Mouse (Mus musculus) neural tube, embryonic 15.5 days (tissue): Measurements from ENCODE around the gene Srr. TPM values are rescaled to one million over a fixed set of nuclear protein-coding genes. Genes with fewer than 3 reads are reported as not detected.

ENCODE experiments used
- ATAC-seq: fragments of 200-750 bp; cut with Nextera tagmentation; 2 replicates; pipeline ENCODE4 v1.8.0; 2017; ENCODE audit warnings: mild to moderate bottlenecking, moderate TSS enrichment, moderate library complexity; ENCODE audit not compliant: low FRiP score
- H3K27ac ChIP-seq: fragments of 300-500 bp; sonication (generic); replicated peaks from 2 replicates; pipeline ENCODE4 v1.5.1; 2015; ENCODE audit warnings: mild to moderate bottlenecking, inconsistent platforms
- H3K27me3 ChIP-seq: fragments of 300-500 bp; sonication (generic); replicated peaks from 2 replicates; pipeline ENCODE4 v1.6.1; 2015; ENCODE audit warnings: inconsistent platforms
- H3K36me3 ChIP-seq: fragments of 300-500 bp; sonication (generic); 2 replicates; pipeline ENCODE4 v1.6.1; 2015; ENCODE audit warnings: inconsistent platforms
- H3K4me1 ChIP-seq: fragments of 300-500 bp; sonication (generic); 2 replicates; pipeline ENCODE4 v1.6.1; 2015; ENCODE audit warnings: inconsistent platforms
- H3K4me2 ChIP-seq: fragments of 300-500 bp; sonication (generic); 2 replicates; pipeline ENCODE4 v1.6.1; 2015; ENCODE audit warnings: inconsistent platforms, mild to moderate bottlenecking, moderate library complexity
- H3K4me3 ChIP-seq: fragments of 300-500 bp; sonication (generic); replicated peaks from 2 replicates; pipeline ENCODE4 v1.5.1; 2015; ENCODE audit warnings: mild to moderate bottlenecking, inconsistent platforms
- H3K9ac ChIP-seq: fragments of 300-500 bp; sonication (generic); replicated peaks from 2 replicates; pipeline ENCODE4 v1.6.1; 2015; ENCODE audit warnings: mild to moderate bottlenecking, inconsistent platforms
- H3K9me3 ChIP-seq: fragments of 300-500 bp; sonication (generic); replicated peaks from 2 replicates; pipeline ENCODE4 v1.6.1; 2016; ENCODE audit warnings: inconsistent platforms
- WGBS: fragments of 180-500 bp; shearing (Covaris S2); methylation state at CpG from one replicate; pipeline ENCODE4 v1.1.7; 2015; ENCODE audit warnings: mixed read lengths; 5-methylcytosine and 5-hydroxymethylcytosine counted together
- polyA plus RNA-seq: library from polyadenylated mRNA; unstranded; fragments of >200 nt; fragmentation: Nextera tagmentation; extraction: Ambion mirVana; gene quantifications from 2 replicates; pipeline ENCODE4 v1.2.1, GENCODE M21; 2015

The Srr gene
- polyA plus RNA-seq, 1 experiment from 2014 or later, result 38.1 TPM

GRCm38 (mm10) chr11:74870991-74871622, 54.6 kb downstream of the Srr start:
- ATAC-seq, result no peak
- Histone ChIP-seq H3K9ac (no peak overlapping the region), H3K9me3 (no peaks in the 10 kb centered on the region), H3K27me3 (no peaks in the 10 kb centered on the region), H3K36me3 (peaks cover 20% of the 10 kb centered on the region), H3K27ac (peak overlapping the region; percentile 23), H3K4me1 (peaks cover 51% of the 10 kb centered on the region), H3K4me3 (no peak overlapping the region), H3K4me2 (0 out of 2 replicates have a peak overlapping the region, but pooled peaks have one; percentile 9)
- WGBS, result 12% methylated on average over 12 of the region's 12 CpGs

DNA sequence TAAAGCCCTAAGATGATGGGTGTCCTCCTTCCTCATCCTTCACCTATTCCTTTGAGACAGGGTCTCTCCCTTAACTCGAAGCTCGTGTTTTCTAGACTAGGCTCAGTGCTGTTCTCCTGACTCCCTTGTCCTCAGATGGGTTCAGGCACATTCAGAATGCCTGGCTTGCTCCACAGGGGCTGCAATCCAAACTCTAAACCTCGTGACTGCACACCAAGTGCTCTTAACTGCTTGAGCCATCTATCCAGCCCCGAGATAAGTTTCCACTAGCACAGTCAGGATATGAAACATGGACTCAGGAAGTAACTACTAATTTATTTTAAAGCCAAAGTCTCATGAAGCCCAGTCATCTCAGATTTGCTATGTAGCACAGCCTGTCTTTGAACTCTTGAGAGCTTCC, 55.2 kb downstream of the Srr start:
- no peak overlapping the region for H3K4me2 ChIP-seq
- H3K4me1 ChIP-seq, result peaks cover 47% of the 10 kb centered on the region
- no peak for ATAC-seq

DNA sequence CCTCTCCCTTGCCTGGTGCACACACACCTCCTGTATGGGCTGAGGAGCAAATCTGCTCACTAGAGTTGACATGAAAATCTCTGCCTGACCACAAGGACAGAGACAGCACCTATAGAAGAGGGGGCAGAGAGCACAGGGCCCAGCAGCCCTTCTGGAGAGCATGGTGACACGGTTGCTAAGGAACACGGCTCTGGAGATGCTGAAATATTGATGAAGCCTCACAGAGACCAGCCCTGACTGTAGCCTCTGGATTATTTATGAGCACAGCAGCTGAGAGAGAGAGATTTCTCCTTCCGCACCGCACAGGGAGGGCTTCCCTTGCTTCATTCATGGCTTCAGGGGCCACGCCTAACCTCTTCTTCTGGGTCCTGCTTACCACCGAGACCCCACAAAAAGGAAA, 56.1 kb downstream of the Srr start:
- peaks cover 29% of the 10 kb centered on the region for H3K36me3 ChIP-seq
- 49% methylated on average over 6 of the region's 6 CpGs for WGBS
- no peaks in the 10 kb centered on the region for H3K9me3 ChIP-seq
- H3K9ac ChIP-seq, result no peak overlapping the region
- H3K27me3 ChIP-seq, result no peaks in the 10 kb centered on the region
- peak; percentile 38 for ATAC-seq
- H3K4me3 ChIP-seq, result no peak overlapping the region
- peak overlapping the region; percentile 63 for H3K27ac ChIP-seq
- peaks cover 42% of the 10 kb centered on the region for H3K4me1 ChIP-seq
- H3K4me2 ChIP-seq, result peak overlapping the region; percentile 7; the same call in 1 of the 2 replicates

More for the DNA sequence above, 55.2 kb downstream of the Srr start:
- H3K4me3 ChIP-seq, result no peak overlapping the region
- no peak overlapping the region for H3K9ac ChIP-seq
- peak overlapping the region; percentile 23 for H3K27ac ChIP-seq
- no peaks in the 10 kb centered on the region for H3K27me3 ChIP-seq
- WGBS, result 67% methylated on average over 4 of the region's 4 CpGs
- H3K36me3 ChIP-seq, result peaks cover 20% of the 10 kb centered on the region
- H3K9me3 ChIP-seq, result no peaks in the 10 kb centered on the region

DNA sequence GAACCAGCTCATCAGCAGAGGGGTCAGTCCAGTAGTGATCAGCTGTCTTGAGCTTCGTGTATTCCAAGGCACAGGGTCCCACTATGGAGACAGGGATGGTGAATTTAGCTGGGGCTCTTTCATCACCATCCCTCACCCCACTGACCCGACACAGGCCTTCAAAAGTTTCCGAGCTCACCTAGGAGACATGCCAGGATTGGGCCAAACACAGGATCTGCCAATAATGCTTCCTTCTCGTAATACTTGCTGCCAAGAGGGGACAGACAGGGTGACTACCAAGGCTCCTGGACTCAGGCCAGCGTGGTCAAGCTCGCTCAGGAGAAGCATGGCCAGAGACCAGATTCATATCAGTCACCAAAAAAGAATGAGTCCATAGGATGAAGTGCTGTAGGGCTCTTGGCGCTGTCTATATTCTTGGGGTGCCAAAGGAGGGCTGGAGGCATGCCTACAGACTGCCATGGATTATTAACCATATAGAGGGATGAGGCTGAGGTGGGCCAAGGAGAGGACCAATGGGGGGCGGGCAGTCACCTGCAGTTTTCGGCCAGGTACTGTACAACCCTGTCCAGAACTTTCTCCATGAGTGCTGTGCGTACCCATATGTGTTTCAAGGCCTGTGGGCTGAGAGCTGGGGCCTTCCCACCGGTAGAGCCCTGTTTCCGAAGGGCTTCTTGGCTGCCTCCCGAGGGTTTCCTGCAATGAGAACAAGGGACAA, 57.5 kb downstream of the Srr start:
- WGBS, result 92% methylated on average over 13 of the region's 13 CpGs
- Histone ChIP-seq H3K4me2 (no peak overlapping the region), H3K4me1 (peaks cover 37% of the 10 kb centered on the region), H3K27me3 (no peaks in the 10 kb centered on the region), H3K9ac (no peak overlapping the region), H3K4me3 (no peak overlapping the region), H3K9me3 (no peaks in the 10 kb centered on the region), H3K27ac (no peak overlapping the region), H3K36me3 (peaks cover 40% of the 10 kb centered on the region)
- no peak for ATAC-seq

GRCm38 (mm10) chr11:74867181-74867580, 58.6 kb downstream of the Srr start:
- 88% methylated on average over 2 of the region's 2 CpGs for WGBS
- no peak overlapping the region for H3K4me2 ChIP-seq
- H3K9ac ChIP-seq, result no peak overlapping the region
- no peak overlapping the region for H3K27ac ChIP-seq
- H3K27me3 ChIP-seq, result no peaks in the 10 kb centered on the region
- no peak for ATAC-seq
- H3K9me3 ChIP-seq, result no peaks in the 10 kb centered on the region
- H3K4me3 ChIP-seq, result no peak overlapping the region
- H3K4me1 ChIP-seq, result peaks cover 37% of the 10 kb centered on the region
- peaks cover 49% of the 10 kb centered on the region for H3K36me3 ChIP-seq

- no peak for ATAC-seq
- Histone ChIP-seq H3K27ac (no peak overlapping the region), H3K4me3 (no peak overlapping the region), H3K4me1 (peaks cover 32% of the 10 kb centered on the region), H3K9ac (no peak overlapping the region), H3K36me3 (peaks cover 55% of the 10 kb centered on the region), H3K4me2 (no peak overlapping the region), H3K9me3 (no peaks in the 10 kb centered on the region), H3K27me3 (no peaks in the 10 kb centered on the region)
- 82% methylated on average over 4 of the region's 4 CpGs for WGBS
Observed at GRCm38 (mm10) chr11:74866640-74867039, 59.1 kb downstream of the Srr start.

- H3K9ac ChIP-seq, result no peak overlapping the region
- H3K4me2 ChIP-seq, result no peak overlapping the region
- H3K36me3 ChIP-seq, result peaks cover 65% of the 10 kb centered on the region
- no peaks in the 10 kb centered on the region for H3K9me3 ChIP-seq
- H3K27ac ChIP-seq, result no peak overlapping the region
- 84% methylated on average over 9 of the region's 9 CpGs for WGBS
- H3K4me3 ChIP-seq, result no peak overlapping the region
- peaks cover 20% of the 10 kb centered on the region for H3K4me1 ChIP-seq
- H3K27me3 ChIP-seq, result no peaks in the 10 kb centered on the region
- no peak for ATAC-seq
Observed at GRCm38 (mm10) chr11:74865252-74865651, 60.5 kb downstream of the Srr start.

DNA sequence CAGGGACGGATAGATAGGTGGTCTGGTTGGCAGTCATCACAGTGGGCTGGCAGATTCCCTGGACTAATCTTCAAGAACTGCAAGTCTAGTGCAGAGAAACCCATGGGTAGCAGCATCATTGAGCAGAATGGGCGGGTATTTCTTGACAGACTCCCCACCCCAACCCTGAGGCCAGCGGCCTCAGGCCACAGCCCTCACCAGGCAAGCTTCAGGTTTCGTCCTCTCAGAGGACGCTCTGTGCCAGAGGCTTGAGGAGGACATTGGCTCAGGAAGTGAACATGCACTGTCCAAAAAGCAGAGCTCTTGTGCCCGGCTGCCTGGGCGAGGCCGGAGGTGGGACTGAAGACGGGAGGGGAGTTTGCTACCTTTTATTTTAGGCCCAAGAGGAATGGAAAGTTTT, 61.3 kb downstream of the Srr start:
- H3K9me3 ChIP-seq, result no peaks in the 10 kb centered on the region
- H3K4me2 ChIP-seq, result no peak overlapping the region
- H3K9ac ChIP-seq, result no peak overlapping the region
- H3K27ac ChIP-seq, result no peak overlapping the region
- peaks cover 73% of the 10 kb centered on the region for H3K36me3 ChIP-seq
- 91% methylated on average over 9 of the region's 9 CpGs for WGBS
- H3K4me3 ChIP-seq, result no peak overlapping the region
- no peak for ATAC-seq
- no peaks in the 10 kb centered on the region for H3K27me3 ChIP-seq
- peaks cover 12% of the 10 kb centered on the region for H3K4me1 ChIP-seq

DNA sequence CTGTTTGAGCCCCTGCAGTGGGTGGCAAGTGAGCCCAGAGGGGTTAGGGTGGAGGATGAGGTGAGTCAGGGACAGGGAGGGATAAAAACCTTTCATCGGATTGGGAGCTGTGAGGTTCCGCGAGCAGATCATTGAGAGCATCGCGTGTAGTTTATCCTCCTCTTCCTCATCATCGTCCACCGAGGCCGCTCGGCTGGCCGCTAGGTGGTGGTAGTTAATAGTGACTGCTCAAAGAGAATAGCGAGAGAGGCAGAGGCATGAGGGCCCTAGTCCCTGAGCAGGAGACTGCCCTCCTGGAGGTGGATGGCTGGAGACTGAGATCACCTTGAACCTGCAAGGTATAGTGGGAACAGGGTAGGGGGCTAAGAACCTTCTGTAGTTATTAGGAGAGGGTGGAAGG, 62.3 kb downstream of the Srr start:
- WGBS, result 28% methylated on average over 11 of the region's 11 CpGs
- peaks cover 80% of the 10 kb centered on the region for H3K36me3 ChIP-seq
- H3K4me1 ChIP-seq, result peaks cover 5% of the 10 kb centered on the region; the same call in 1 of the 2 replicates
- ATAC-seq, result no peak
- no peak overlapping the region for H3K27ac ChIP-seq
- H3K4me2 ChIP-seq, result no peak overlapping the region
- H3K9me3 ChIP-seq, result no peaks in the 10 kb centered on the region
- no peak overlapping the region for H3K4me3 ChIP-seq
- H3K27me3 ChIP-seq, result no peaks in the 10 kb centered on the region
- no peak overlapping the region for H3K9ac ChIP-seq

DNA sequence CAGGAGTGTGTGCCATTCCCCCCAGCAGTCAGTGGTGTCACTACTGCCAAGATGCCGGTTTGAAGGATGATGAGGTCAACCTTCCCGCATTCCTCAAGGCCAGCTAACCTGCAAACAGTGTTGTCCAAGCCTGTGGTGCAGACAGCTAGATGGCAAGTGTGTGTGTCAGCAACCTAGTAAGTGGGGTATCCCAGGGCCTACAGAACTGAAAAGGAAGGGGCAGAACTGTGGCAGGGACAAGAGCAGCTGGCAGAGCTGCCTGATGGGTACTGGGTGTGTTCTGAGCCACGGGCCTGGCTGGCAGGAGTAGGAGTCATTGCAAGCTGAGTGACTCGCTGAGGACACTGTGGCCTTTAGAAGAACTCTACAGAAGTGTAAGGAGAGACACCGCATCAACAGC, 63.6 kb downstream of the Srr start:
- Histone ChIP-seq H3K9me3 (no peaks in the 10 kb centered on the region), H3K36me3 (peaks cover 77% of the 10 kb centered on the region), H3K4me3 (no peak overlapping the region), H3K27ac (no peak overlapping the region), H3K4me2 (no peak overlapping the region), H3K4me1 (no peaks in the 10 kb centered on the region; the same call in 1 of the 2 replicates), H3K27me3 (no peaks in the 10 kb centered on the region), H3K9ac (no peak overlapping the region)
- no peak for ATAC-seq
- WGBS, result 88% methylated on average over 5 of the region's 5 CpGs

GRCm38 (mm10) chr11:74857756-74858155, 68.0 kb downstream of the Srr start:
- no peak overlapping the region for H3K9ac ChIP-seq
- 90% methylated on average over 9 of the region's 9 CpGs for WGBS

More at GRCm38 (mm10) chr11:74857756-74858155, 68.0 kb downstream of the Srr start:
- Histone ChIP-seq H3K4me2 (no peak overlapping the region), H3K4me3 (no peak overlapping the region), H3K4me1 (no peaks in the 10 kb centered on the region), H3K36me3 (peaks cover 65% of the 10 kb centered on the region), H3K27me3 (no peaks in the 10 kb centered on the region), H3K9me3 (no peaks in the 10 kb centered on the region), H3K27ac (no peak overlapping the region)
- ATAC-seq, result no peak
